Mouse (Mus musculus) layer of hippocampus, adult 18-20 months (tissue): ENCODE measurements around the gene Kcnk16. TPM values are rescaled to one million over a fixed set of nuclear protein-coding genes. Genes with fewer than 3 reads are reported as not detected.

Experiments
- total RNA-seq, 2 experiments: library from RNA; stranded (reverse); gene quantifications; 2 replicates each; pipeline ENCODE4 v1.2.3; 2021

Gene Kcnk16
- total RNA-seq, 2 experiments from 2014 or later: not detected

Other genes with a start within 250 kb of the Kcnk16 start
- gene Saysd1, start 130.7 kb downstream of the Kcnk16 start, total RNA-seq: 1 to 10 TPM; 3.8 to 4.2 TPM
- gene Kcnk5, start 87.4 kb downstream of the Kcnk16 start, total RNA-seq: under 1 TPM; 0.25 to 0.43 TPM
- gene Nudt13, start 25.5 kb upstream of the Kcnk16 start, total RNA-seq: 10 to 100 TPM; 21.2 to 27.0 TPM
- gene Ecd, start 78.9 kb upstream of the Kcnk16 start, total RNA-seq: 10 to 100 TPM; 31.5 to 32.4 TPM
- 10 to 100 TPM; 46.3 to 47.6 TPM for gene Fam149b, start 79.0 kb upstream of the Kcnk16 start, total RNA-seq
- gene Dnajc9, start 119.7 kb upstream of the Kcnk16 start, total RNA-seq: 10 to 100 TPM; 31.1 to 32.2 TPM
- gene Mrps16, start 124.4 kb upstream of the Kcnk16 start, total RNA-seq: 10 to 100 TPM; 32.4 to 37.1 TPM
- 1 to 10 TPM; 1.4 to 1.9 TPM for gene Cfap70, start 183.0 kb upstream of the Kcnk16 start, total RNA-seq
- 10 to 100 TPM; 74.3 to 74.7 TPM for gene Anxa7, start 210.9 kb upstream of the Kcnk16 start, total RNA-seq
- gene Mss51, start 227.7 kb upstream of the Kcnk16 start, total RNA-seq: 1 to 10 TPM in 1 of 2 experiments, under 1 TPM in 1; 0.40 to 1.1 TPM